Mouse (Mus musculus): ENCODE results near the gene Tdrd12. TPM values are rescaled to one million over a fixed set of nuclear protein-coding genes. Genes with fewer than 3 reads are reported as not detected.
"Not testable (repeated sequence)": the region's sequence is repeated elsewhere in the genome, so short reads cannot be mapped to it uniquely, and the experiment has no call there.

The Tdrd12 gene
- polyA plus RNA-seq, 1 experiment: 0.25 TPM

GRCm38 (mm10) chr7:35555224-35556204 is 18.0 kb upstream of the Tdrd12 start:
- Histone ChIP-seq H3K27ac (ENCODE audit: insufficient read depth, low read depth, low read length) (peak overlapping the region; percentile 98), H3K36me3 (ENCODE audit: control insufficient read depth, insufficient read depth, low read length) (peaks cover 12% of the 10 kb centered on the region), H3K27me3 (replicated peaks; ENCODE audit: control insufficient read depth, insufficient read depth, low read length) (no peaks in the 10 kb centered on the region), H3K4me1 (ENCODE audit: control insufficient read depth, insufficient read depth, low read length) (peaks cover 31% of the 10 kb centered on the region), H3K4me3 (ENCODE audit: insufficient read depth, low read depth, low read length) (peak overlapping the region; percentile 96)
- peak; percentile 95 for DNase-seq
- WGBS: under 1% methylated on average over 93 of the region's 93 CpGs
- TF ChIP-seq POLR2A (IDR thresholded peaks at IDR 0.05; ENCODE audit: low read depth, low read length): peak; percentile 28
- TF ChIP-seq CTCF (conservative IDR thresholded peaks at IDR 0.05; ENCODE audit: insufficient read depth, insufficient read length, low read depth, low read length): no peak

GRCm38 (mm10) chr7:35554605-35555175 is 17.1 kb upstream of the Tdrd12 start:
- peaks cover 16% of the 10 kb centered on the region for H3K36me3 ChIP-seq (ENCODE audit: control insufficient read depth, insufficient read depth, low read length)
- DNase-seq: peak; percentile 46
- peak overlapping the region; percentile 98 for H3K27ac ChIP-seq (ENCODE audit: insufficient read depth, low read depth, low read length)
- no peaks in the 10 kb centered on the region for H3K27me3 ChIP-seq (replicated peaks; ENCODE audit: control insufficient read depth, insufficient read depth, low read length)
- WGBS: 5% methylated on average over 28 of the region's 28 CpGs
- TF ChIP-seq CTCF (conservative IDR thresholded peaks at IDR 0.05; ENCODE audit: insufficient read depth, insufficient read length, low read depth, low read length): no peak
- no peak for TF ChIP-seq POLR2A (IDR thresholded peaks at IDR 0.05; ENCODE audit: low read depth, low read length)
- H3K4me3 ChIP-seq (ENCODE audit: insufficient read depth, low read depth, low read length): peak overlapping the region; percentile 96
- peaks cover 31% of the 10 kb centered on the region for H3K4me1 ChIP-seq (ENCODE audit: control insufficient read depth, insufficient read depth, low read length)

- no peaks in the 10 kb centered on the region for H3K27me3 ChIP-seq (replicated peaks; ENCODE audit: control insufficient read depth, insufficient read depth, low read length)
- H3K4me1 ChIP-seq (ENCODE audit: control insufficient read depth, insufficient read depth, low read length): peaks cover 30% of the 10 kb centered on the region
- H3K27ac ChIP-seq (ENCODE audit: insufficient read depth, low read depth, low read length): peak overlapping the region; percentile 98
- peak; percentile 60 for DNase-seq
- peak overlapping the region; percentile 96 for H3K4me3 ChIP-seq (ENCODE audit: insufficient read depth, low read depth, low read length)
- peaks cover 20% of the 10 kb centered on the region for H3K36me3 ChIP-seq (ENCODE audit: control insufficient read depth, insufficient read depth, low read length)
- WGBS: 53% methylated on average over 10 of the region's 10 CpGs
- TF ChIP-seq POLR2A (IDR thresholded peaks at IDR 0.05; ENCODE audit: low read depth, low read length): no peak
- 0 out of 2 replicates have a peak, but pooled peaks have one; percentile 17 for TF ChIP-seq CTCF (conservative IDR thresholded peaks at IDR 0.05; ENCODE audit: insufficient read depth, insufficient read length, low read depth, low read length)
Observed at GRCm38 (mm10) chr7:35553751-35554604, 16.4 kb upstream of the Tdrd12 start.

- TF ChIP-seq POLR2A (IDR thresholded peaks at IDR 0.05; ENCODE audit: low read depth, low read length) (no peak), CTCF (conservative IDR thresholded peaks at IDR 0.05; ENCODE audit: insufficient read depth, insufficient read length, low read depth, low read length) (peak; percentile 92)
- WGBS: 31% methylated on average over 4 of the region's 4 CpGs
Observed at GRCm38 (mm10) chr7:35545881-35546280, 8.3 kb upstream of the Tdrd12 start.

GRCm38 (mm10) chr7:35535750-35536512 is 1.6 kb downstream of the Tdrd12 start:
- Histone ChIP-seq H3K36me3 (ENCODE audit: control insufficient read depth, insufficient read depth, low read length) (no peaks in the 10 kb centered on the region), H3K4me3 (ENCODE audit: insufficient read depth, low read depth, low read length) (no peak overlapping the region), H3K27me3 (replicated peaks; ENCODE audit: control insufficient read depth, insufficient read depth, low read length) (no peaks in the 10 kb centered on the region), H3K4me1 (ENCODE audit: control insufficient read depth, insufficient read depth, low read length) (no peaks in the 10 kb centered on the region), H3K27ac (ENCODE audit: insufficient read depth, low read depth, low read length) (no peak overlapping the region)
- WGBS: 52% methylated on average over 12 of the region's 12 CpGs
- DNase-seq: no peak
- no peak for TF ChIP-seq POLR2A (IDR thresholded peaks at IDR 0.05; ENCODE audit: low read depth, low read length)
- no peak for TF ChIP-seq CTCF (conservative IDR thresholded peaks at IDR 0.05; ENCODE audit: insufficient read depth, insufficient read length, low read depth, low read length)

More at GRCm38 (mm10) chr7:35545881-35546280, 8.3 kb upstream of the Tdrd12 start:
- H3K4me3 ChIP-seq (ENCODE audit: insufficient read depth, low read depth, low read length): no peak overlapping the region
- no peaks in the 10 kb centered on the region for H3K27me3 ChIP-seq (replicated peaks; ENCODE audit: control insufficient read depth, insufficient read depth, low read length)
- no peaks in the 10 kb centered on the region for H3K4me1 ChIP-seq (ENCODE audit: control insufficient read depth, insufficient read depth, low read length)
- peak; percentile 78 for DNase-seq
- H3K27ac ChIP-seq (ENCODE audit: insufficient read depth, low read depth, low read length): no peak overlapping the region
- peaks cover 13% of the 10 kb centered on the region; the same call in 1 of the 2 replicates for H3K36me3 ChIP-seq (ENCODE audit: control insufficient read depth, insufficient read depth, low read length)

- H3K4me3 ChIP-seq (ENCODE audit: insufficient read depth, low read depth, low read length); H3K27ac ChIP-seq (ENCODE audit: insufficient read depth, low read depth, low read length); H3K4me1 ChIP-seq (ENCODE audit: control insufficient read depth, insufficient read depth, low read length); H3K36me3 ChIP-seq (ENCODE audit: control insufficient read depth, insufficient read depth, low read length); H3K27me3 ChIP-seq (replicated peaks; ENCODE audit: control insufficient read depth, insufficient read depth, low read length): not testable (repeated sequence)
- WGBS: 74% methylated on average over 1 of the region's 1 CpGs
- DNase-seq: peak; percentile 35
Observed at GRCm38 (mm10) chr7:35530544-35530943, 7.0 kb downstream of the Tdrd12 start.
